Mouse (Mus musculus) heart, postnatal 0 days (tissue): Measurements from ENCODE around the gene B3gat3.

ENCODE experiments used
- CTCF ChIP-seq: IDR thresholded peaks from 2 replicates; pipeline ENCODE4 v1.5.1; 2016; ENCODE audit warnings: antibody characterized with exemption, control low read depth, low read depth
- EP300 ChIP-seq: IDR thresholded peaks from 2 replicates; pipeline ENCODE4 v1.6.1; 2016; ENCODE audit warnings: antibody characterized with exemption, low read depth

DNA sequence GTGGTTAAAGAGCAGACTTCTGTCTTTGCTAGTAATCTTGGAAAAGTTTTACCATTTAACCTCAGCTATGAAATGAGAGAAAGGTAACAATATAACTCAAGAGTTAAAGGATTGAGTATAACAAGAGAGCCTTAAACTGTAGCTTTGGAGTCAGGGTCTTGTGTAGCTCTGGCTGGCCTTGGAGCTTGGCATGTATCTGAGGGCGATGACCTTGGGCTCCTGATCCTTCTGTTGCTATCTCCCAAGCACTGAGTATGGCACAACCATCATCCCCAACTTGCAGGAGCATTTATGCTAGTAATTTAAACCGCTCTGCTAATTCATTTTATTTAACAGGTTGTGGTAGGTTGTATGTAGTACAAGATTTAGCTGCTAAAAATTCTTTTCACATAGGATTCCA, 55.3 kb downstream of the B3gat3 start:
- no peak for TF ChIP-seq CTCF
- no peak for TF ChIP-seq EP300
